Mouse (Mus musculus): ENCODE data around the gene Tomm40. TPM values are rescaled to one million over a fixed set of nuclear protein-coding genes. Genes with fewer than 3 reads are reported as not detected.
"Not testable (repeated sequence)": the region's sequence is repeated elsewhere in the genome, so short reads cannot be mapped to it uniquely, and the experiment has no call there.

Gene Tomm40
- total RNA-seq, 2 experiments from 2014 or later = 137 to 139 TPM

GRCm38 (mm10) chr7:19691434-19691833 lies 23.8 kb downstream of the Tomm40 start:
- DNase-seq (ENCODE audit: low spot score in 2 of 2) = no peak

- DNase-seq (ENCODE audit: low spot score in 2 of 2) = no peak
These were observed 24.4 kb downstream of the Tomm40 start for GRCm38 (mm10) chr7:19690845-19691244.

DNA sequence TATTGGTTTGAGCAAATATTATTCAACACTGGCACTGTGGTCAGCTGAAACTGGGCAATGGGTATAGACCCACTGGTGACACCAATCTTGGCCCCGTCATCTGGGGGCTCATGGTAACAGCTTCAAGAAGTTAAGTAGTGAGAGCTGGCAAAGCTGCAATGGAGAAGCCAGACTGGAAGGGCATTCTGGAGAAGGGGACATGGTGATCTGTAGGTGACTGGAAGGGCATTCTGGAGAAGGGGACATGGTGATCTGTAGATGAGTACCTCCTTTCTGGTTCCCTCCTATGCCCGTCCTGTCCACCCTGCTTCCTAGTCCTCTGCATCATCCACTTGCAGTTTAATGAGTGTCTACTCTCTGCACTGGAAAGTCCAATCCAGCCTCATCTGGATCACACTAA lies 26.6 kb downstream of the Tomm40 start:
- no peak for DNase-seq (ENCODE audit: low spot score in 2 of 2)

DNA sequence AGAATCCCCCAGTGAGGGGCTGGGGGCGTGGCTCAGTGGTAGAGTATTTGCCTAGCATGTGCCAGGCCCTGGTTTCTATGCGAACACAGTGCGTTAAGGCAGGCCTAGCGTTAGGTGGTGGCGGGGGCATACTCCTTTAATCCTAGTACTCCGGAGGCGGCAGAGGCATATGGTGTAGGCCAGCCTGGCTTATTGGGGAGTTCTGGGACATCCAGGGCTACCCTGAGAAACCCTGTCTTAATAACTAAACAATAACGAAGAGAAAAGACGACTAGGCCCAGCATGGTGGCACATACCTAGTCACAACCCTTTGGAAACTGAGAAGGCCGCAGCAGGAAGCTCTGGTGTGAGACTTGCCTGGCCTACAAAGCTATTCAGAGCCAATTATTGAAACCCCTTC lies 27.1 kb downstream of the Tomm40 start:
- no peak for DNase-seq (ENCODE audit: low spot score in 2 of 2)

- not testable (repeated sequence) for DNase-seq (ENCODE audit: low spot score in 2 of 2)
These were observed 28.2 kb downstream of the Tomm40 start for GRCm38 (mm10) chr7:19686927-19687583.

DNA sequence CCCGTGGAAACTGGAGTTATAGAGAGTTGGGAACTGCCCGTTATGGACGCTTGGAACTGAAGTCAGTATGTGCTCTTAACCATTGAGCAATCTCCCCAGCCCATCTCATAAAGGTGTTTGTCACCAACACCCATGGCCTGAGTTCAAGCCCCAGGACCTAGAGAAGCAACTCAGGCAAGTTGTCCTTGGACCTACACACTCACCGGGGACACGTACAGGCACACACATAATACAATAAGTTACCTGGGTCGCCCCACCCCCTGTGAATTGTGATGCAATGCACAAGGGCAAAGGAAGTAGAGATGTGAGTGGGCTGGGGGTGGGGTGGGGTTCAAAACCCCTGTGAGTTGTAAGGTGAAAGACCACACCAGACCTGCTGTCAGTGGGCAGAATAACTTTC lies 28.7 kb downstream of the Tomm40 start:
- no peak for DNase-seq (ENCODE audit: low spot score in 2 of 2)

DNA sequence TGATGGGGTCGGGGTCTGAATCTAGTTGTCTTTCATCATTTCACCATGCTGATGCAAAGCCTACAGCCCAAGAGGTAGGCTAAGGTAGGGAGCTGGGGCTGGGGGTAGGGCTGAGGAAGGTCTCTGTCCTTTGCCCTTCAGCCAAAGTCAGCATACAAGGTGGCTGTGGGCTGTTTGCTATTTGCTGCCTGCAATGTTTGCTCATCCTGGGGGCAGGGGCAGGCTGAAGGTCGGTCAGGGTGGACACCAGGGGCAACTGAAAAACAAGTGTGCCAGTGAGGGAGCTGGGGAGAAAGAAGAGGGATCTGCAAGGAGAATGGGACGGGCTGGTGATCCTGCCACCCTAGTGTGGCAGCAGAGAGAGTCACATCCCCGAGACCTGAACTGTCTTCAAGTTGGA lies 29.9 kb downstream of the Tomm40 start:
- DNase-seq (ENCODE audit: low spot score in 2 of 2) = no peak

GRCm38 (mm10) chr7:19683771-19684201 lies 31.5 kb downstream of the Tomm40 start:
- no peak for DNase-seq (ENCODE audit: low spot score in 2 of 2)

DNA sequence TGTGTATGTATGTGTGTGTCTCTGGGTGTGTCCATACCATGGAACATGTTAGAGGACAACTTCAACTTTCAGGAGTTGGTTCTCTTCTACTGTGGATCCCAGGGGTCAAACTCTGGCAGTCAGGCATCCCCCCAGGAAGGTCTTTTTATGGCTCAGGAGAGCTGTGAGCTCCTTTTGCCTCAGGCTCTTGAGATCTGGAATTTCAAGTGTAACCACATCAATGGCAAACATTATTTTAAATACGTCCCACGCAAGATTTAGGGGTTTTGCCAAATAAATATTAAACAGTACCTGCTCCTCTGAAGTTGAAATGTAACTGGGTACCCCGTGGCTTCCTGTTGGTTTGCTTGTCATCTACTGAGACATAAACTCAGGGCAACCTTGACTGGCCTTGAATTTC lies 32.3 kb downstream of the Tomm40 start:
- DNase-seq (ENCODE audit: low spot score in 2 of 2) = no peak

GRCm38 (mm10) chr7:19681202-19681694 lies 34.0 kb downstream of the Tomm40 start, which contains the start of the genes Gm44805 and Apoc4:
Gm44805 (minus strand) TSS chr7:19681423.
Apoc4 (minus strand) TSS chr7:19681479.
- DNase-seq (ENCODE audit: low spot score in 2 of 2) = peak in 1 of 2 experiments; percentile 74

- no peak for DNase-seq (ENCODE audit: low spot score in 2 of 2)
These were observed 34.5 kb downstream of the Tomm40 start for GRCm38 (mm10) chr7:19680702-19681101.

- no peak for DNase-seq (ENCODE audit: low spot score in 2 of 2)
These were observed 36.3 kb downstream of the Tomm40 start for GRCm38 (mm10) chr7:19678901-19679300.

- DNase-seq (ENCODE audit: low spot score in 2 of 2) = no peak
These were observed 37.4 kb downstream of the Tomm40 start, which contains the start of gene Apoc2 for GRCm38 (mm10) chr7:19677872-19678271. Apoc2 (minus strand) TSS chr7:19677941.

- DNase-seq (ENCODE audit: low spot score in 2 of 2) = no peak
These were observed 38.6 kb downstream of the Tomm40 start for GRCm38 (mm10) chr7:19676662-19677061.

GRCm38 (mm10) chr7:19675824-19676223 lies 39.4 kb downstream of the Tomm40 start:
- DNase-seq (ENCODE audit: low spot score in 2 of 2) = no peak

DNA sequence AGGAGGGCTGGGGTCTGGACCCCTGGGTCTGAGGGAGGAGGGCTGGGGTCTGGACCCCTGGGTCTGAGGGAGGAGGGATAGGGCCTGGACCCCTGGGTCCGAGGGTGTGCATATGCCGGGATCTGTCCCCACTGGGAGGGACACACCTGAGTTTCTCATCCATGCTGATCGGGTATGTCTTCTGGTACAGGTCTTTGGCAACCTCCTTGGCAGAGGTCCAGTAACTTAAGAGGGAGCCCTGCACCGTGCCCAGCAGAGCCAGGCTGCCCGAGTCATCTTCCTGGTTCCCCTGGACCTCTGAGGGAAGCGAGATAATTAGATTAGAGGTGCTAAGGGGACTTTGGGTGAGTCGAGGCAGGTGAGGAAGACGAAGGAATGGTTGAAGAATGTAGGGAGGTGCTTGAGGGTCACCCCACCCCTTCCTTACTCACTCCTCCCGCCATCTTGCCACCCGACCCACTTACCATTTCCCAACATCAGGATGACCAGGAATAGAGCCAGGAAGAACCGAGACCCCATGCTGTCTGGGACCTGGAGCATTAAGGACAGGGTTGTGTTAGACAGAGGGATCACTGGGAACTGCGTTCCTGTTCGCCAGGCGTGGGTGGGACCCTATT lies 42.0 kb downstream of the Tomm40 start:
- no peak for DNase-seq (ENCODE audit: low spot score in 2 of 2)

DNA sequence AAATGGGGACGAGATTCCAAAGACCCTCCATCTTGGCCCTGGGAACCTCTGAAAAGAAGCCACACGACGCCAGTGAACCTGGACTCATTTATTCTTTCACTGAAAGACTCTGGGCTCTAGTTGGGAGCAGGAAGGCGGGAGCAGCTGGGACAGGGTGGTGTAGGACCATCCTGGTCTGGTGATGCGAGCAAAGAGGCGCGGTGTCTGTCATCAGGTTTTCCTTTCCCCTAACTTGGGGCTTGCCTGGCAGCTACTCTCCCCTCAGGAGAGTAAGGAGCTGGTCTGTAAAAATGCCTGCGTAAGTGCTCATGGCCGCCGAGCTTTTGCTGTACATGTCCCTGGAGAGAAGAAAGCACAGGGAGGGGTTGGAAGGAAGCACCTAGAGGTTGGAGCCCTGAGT lies 43.7 kb downstream of the Tomm40 start:
- DNase-seq (ENCODE audit: low spot score in 2 of 2) = no peak

DNA sequence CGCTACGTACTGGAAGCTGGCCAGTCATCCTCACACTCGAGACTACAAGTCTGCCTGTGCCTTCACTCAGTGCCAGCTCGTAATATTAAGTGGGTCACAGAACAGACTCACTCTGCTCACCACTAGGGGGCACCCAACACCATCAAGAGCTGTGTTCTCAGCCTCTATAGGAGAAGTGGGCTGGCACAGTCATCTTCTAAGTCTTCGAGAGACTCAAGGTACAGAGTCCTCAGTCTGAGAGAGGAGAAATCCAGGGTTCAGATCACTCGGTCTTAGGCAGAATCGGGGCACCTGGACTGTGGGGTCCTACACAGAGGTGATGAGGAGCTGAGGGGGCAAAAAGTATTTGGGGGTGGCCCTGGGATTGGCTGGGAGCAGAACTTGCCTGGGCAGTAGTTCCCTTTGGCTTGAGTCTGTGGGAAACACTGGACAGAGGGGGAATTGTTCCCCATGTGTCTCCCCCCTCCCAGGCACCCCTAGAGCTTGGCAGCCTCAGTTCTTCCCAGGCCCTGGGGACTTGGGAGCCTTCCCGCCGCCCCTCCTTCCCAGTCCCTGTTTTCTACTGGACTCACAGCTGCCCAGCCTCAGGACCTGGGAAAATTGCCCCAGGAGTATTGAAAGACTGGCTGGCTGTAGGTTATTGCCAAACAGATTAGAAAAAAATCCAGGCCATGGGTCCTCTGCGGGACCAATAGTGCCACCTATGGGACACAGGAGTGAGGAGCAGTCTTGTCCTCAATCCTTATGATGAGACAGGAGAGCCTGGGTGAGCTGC lies 46.1 kb downstream of the Tomm40 start:
- peak; percentile 59 to 90 for DNase-seq (ENCODE audit: low spot score in 2 of 2)

DNA sequence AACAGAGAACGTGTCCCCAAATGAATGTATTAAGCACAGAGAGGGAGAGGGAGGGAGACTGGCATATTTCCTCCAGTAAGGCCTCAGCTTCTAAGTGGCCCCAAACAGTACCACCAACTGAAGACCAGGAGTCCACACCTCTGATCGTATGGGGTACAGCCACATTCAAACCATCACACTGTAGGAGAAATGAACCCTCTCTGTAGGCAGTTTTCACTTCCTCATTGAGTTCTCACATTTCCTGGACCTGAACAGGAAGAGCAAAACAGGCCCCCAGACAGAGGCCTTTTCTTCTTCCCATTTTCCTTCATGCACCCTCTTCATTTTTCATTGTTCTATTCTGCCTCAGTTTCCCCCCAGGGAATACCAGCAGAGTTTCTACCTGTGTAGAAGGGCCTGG lies 47.8 kb downstream of the Tomm40 start:
- DNase-seq (ENCODE audit: low spot score in 2 of 2) = no peak

- no peak for DNase-seq (ENCODE audit: low spot score in 2 of 2)
These were observed 48.5 kb downstream of the Tomm40 start for GRCm38 (mm10) chr7:19666750-19667149.

- peak; percentile 94 to 96 for DNase-seq (ENCODE audit: low spot score in 2 of 2)
These were observed 50.0 kb downstream of the Tomm40 start, which contains the start of gene Clptm1 for GRCm38 (mm10) chr7:19664955-19665841. Clptm1 (minus strand) TSS chr7:19665033.
